Mouse (Mus musculus): ENCODE data around the gene Gng7. TPM values are rescaled to one million over a fixed set of nuclear protein-coding genes. Genes with fewer than 3 reads are reported as not detected.

Gene Gng7
- polyA plus RNA-seq, 1 experiment from 2014 or later = 4.8 TPM

DNA sequence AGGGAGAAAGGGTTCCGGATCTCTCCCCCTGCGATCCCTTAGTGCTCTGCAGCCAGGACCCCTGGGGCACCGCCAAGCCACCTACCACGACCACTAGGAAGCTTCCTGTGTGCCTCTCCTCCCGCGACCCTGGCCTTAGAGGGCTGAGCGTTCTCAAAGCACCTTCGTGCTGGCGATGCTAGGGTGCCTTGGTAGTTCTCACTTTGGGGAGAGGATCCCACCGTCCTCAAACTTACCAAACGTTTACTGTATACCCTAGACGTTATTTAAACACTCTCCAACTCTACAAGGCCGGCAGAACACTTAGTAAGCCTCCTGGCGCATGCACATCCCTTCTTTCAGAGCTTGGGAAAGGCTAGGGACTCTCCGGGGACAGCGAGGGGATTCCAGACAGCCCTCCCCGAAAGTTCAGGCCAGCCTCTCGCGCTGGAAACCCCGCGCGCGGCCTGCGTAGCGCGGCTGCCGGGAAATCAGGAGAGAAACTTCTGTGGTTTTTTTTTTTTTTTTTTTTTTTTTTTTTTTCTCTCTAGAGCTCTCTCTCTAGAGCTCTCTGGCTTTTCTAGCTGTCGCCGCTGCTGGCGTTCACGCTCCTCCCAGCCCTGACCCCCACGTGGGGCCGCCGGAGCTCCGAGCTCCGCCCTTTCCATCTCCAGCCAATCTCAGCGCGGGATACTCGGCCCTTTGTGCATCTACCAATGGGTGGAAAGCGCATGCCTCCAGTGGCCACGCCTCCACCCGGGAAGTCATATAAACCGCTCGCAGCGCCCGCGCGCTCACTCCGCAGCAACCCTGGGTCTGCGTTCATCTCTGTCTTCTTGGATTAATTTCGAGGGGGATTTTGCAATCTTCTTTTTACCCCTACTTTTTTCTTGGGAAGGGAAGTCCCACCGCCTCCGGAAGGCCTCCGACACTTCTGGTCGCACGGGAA is 85.2 kb downstream of the Gng7 start, which contains the start of gene Gadd45b:
TSS of gene Gadd45b (plus strand) at position 775 of the 928 bp plus-strand sequence.
- peaks cover 40% of the 10 kb centered on the region for H3K4me1 ChIP-seq (ENCODE audit: control insufficient read depth, insufficient read depth, low read length)
- WGBS = under 1% methylated on average over 56 of the region's 56 CpGs
- peak; percentile 89 for ATAC-seq (ENCODE audit: low FRiP score, low TSS enrichment)
- peak within 1 kb of the TSS; percentile 81 for H3K27ac ChIP-seq (ENCODE audit: low read depth, low read length)
- peaks cover 39% of the 10 kb centered on the region for H3K27me3 ChIP-seq (ENCODE audit: control insufficient read depth, insufficient read depth, low read length)
- peak within 1 kb of the TSS; percentile 85 for H3K4me2 ChIP-seq (replicated peaks; ENCODE audit: low read depth, low read length)
- H3K4me3 ChIP-seq (ENCODE audit: low read length) = peak within 1 kb of the TSS; percentile 46
- H3K9ac ChIP-seq (ENCODE audit: low read depth, low read length) = peak within 1 kb of the TSS; percentile 62
- H3K9me3 ChIP-seq (ENCODE audit: control insufficient read depth, low read length) = no peaks in the 10 kb centered on the region
- no peaks in the 10 kb centered on the region for H3K36me3 ChIP-seq (ENCODE audit: control insufficient read depth, insufficient read depth, low read length)

DNA sequence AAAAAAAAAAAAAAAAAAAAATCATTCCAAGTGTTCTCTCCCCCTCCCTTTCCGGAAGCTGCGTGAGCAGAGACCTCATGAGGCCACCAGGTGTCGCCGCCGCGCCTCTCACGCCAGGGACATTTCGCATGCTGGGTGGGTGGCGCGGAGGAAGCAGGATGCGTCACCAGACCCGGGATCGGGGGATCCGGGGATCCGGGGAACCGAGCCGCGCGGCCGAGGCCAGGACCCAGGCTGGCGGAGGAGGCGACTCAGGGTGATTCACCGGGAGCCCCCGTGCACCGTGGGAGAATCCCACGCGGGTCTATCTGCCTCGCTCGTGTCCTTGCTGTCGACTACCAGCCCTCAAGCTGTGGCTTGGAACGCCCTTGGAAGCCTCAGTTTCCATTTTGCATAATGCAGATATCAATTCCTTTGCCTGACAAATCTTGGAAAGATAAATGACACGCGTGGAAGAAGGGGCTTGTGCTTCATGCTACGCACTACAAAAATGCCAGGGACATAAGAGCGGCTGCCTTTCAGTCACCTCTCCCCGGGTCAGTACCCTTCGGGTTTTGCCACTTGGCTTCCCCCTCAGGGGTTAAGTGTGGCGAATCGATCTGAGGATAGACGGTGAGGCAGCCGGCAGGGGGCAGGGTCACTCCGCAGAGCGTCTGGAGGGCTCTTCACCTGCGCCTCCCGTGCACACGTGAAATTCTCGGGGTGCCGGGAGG is 86.0 kb downstream of the Gng7 start:
- Histone ChIP-seq H3K27ac (ENCODE audit: low read depth, low read length) (peak overlapping the region; percentile 81; the same call in 1 of the 2 replicates), H3K27me3 (ENCODE audit: control insufficient read depth, insufficient read depth, low read length) (peaks cover 31% of the 10 kb centered on the region), H3K36me3 (ENCODE audit: control insufficient read depth, insufficient read depth, low read length) (no peaks in the 10 kb centered on the region), H3K9ac (ENCODE audit: low read depth, low read length) (peak overlapping the region; percentile 49; the same call in 1 of the 2 replicates), H3K4me2 (replicated peaks; ENCODE audit: low read depth, low read length) (peak overlapping the region; percentile 85), H3K4me1 (ENCODE audit: control insufficient read depth, insufficient read depth, low read length) (peaks cover 37% of the 10 kb centered on the region), H3K4me3 (ENCODE audit: low read length) (peak overlapping the region; percentile 39), H3K9me3 (ENCODE audit: control insufficient read depth, low read length) (no peaks in the 10 kb centered on the region)
- ATAC-seq (ENCODE audit: low FRiP score, low TSS enrichment) = peak; percentile 20
- WGBS = under 1% methylated on average over 48 of the region's 48 CpGs

DNA sequence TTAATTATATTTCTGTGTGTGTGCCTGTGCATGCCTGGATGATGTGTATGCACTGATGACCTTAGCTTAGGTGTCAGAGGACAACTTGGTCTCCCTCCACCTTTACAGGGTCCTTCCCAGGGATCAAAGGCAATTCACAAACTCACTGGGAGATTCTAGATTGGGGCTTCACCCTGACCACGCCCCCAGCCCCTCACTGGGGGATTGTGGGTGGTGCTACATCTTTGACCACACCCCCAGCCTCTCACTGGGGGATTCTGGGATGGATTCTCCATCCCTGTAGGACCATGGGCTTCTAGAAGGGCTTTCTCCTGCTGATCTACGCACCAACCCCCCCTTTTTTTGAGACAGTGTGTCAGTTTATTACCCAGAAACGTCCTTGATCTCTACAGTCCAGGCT is 89.3 kb downstream of the Gng7 start:
- 52% methylated on average over 3 of the region's 3 CpGs for WGBS
- no peak overlapping the region for H3K27ac ChIP-seq (ENCODE audit: low read depth, low read length)
- ATAC-seq (ENCODE audit: low FRiP score, low TSS enrichment) = no peak
- H3K4me2 ChIP-seq (replicated peaks; ENCODE audit: low read depth, low read length) = no peak overlapping the region
- peaks cover 4% of the 10 kb centered on the region for H3K4me1 ChIP-seq (ENCODE audit: control insufficient read depth, insufficient read depth, low read length)
- no peaks in the 10 kb centered on the region for H3K9me3 ChIP-seq (ENCODE audit: control insufficient read depth, low read length)
- H3K36me3 ChIP-seq (ENCODE audit: control insufficient read depth, insufficient read depth, low read length) = no peaks in the 10 kb centered on the region
- no peak overlapping the region for H3K4me3 ChIP-seq (ENCODE audit: low read length)
- no peaks in the 10 kb centered on the region for H3K27me3 ChIP-seq (ENCODE audit: control insufficient read depth, insufficient read depth, low read length)
- no peak overlapping the region for H3K9ac ChIP-seq (ENCODE audit: low read depth, low read length)

DNA sequence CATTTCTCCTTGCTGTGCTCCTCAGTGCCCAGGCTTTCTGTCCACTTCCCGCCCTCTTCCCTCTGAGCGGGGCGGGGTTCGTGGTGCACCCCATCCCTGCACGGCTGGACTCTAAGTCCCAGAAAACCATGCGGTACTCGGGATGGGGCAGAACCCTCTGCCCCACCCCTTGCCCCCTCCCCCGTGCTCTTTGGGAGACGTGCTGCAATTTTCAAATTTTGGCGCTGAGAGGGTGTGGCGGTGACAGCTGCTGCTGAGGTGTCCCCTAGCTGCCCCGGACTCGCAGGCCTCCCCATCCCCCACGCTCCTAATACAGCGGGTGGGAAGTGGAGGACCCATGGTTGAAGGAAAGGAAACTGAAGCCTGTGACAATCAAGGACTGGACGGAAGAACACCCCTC is 92.8 kb downstream of the Gng7 start:
- H3K36me3 ChIP-seq (ENCODE audit: control insufficient read depth, insufficient read depth, low read length) = no peaks in the 10 kb centered on the region
- peak overlapping the region; percentile 42; the same call in 1 of the 2 replicates for H3K9ac ChIP-seq (ENCODE audit: low read depth, low read length)
- no peaks in the 10 kb centered on the region for H3K27me3 ChIP-seq (ENCODE audit: control insufficient read depth, insufficient read depth, low read length)
- 4% methylated on average over 16 of the region's 16 CpGs for WGBS
- peaks cover 5% of the 10 kb centered on the region; the same call in 1 of the 2 replicates for H3K4me1 ChIP-seq (ENCODE audit: control insufficient read depth, insufficient read depth, low read length)
- no peak overlapping the region; the same call in 1 of the 2 replicates for H3K27ac ChIP-seq (ENCODE audit: low read depth, low read length)
- H3K4me2 ChIP-seq (replicated peaks; ENCODE audit: low read depth, low read length) = peak overlapping the region; percentile 59
- H3K9me3 ChIP-seq (ENCODE audit: control insufficient read depth, low read length) = no peaks in the 10 kb centered on the region
- ATAC-seq (ENCODE audit: low FRiP score, low TSS enrichment) = 0 out of 2 replicates have a peak, but pooled peaks have one; percentile 30
- peak overlapping the region; percentile 32 for H3K4me3 ChIP-seq (ENCODE audit: low read length)

DNA sequence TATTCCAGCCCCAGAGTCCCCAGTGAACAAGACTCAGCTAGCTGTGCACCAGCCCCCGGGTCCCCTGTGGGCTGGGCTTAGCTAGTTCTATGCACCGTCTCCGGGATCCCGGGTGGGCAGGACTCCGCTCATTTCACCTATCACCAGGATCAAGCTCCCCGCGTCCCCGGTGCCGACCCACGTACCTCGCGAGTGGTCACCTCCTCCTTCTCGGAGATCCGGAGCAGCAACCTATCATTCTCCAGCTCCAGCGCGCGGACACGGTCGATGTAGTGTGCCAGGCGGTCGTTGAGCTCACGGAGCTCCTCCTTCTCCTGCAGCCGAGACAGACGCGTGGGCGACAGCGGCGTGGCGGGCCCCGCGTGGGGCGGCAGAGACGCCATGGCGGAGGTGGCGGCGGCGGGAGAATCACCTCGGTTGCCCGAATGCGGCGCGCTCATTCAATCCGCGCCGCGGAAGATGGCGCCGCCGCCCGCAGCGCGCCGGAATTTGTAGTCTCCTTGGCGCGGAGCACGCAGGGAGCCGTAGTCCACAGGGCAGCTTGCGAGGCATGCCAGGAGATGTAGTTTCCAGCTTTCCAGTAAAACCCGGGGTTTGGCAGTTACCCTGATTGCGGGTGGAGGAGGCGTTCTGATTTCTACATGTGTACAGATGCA is 96.8 kb downstream of the Gng7 start, which contains the start of gene Lmnb2:
TSS of gene Lmnb2 (minus strand) at position 467 of the 656 bp plus-strand sequence.
- peak; percentile 58 for ATAC-seq (ENCODE audit: low FRiP score, low TSS enrichment)

DNA sequence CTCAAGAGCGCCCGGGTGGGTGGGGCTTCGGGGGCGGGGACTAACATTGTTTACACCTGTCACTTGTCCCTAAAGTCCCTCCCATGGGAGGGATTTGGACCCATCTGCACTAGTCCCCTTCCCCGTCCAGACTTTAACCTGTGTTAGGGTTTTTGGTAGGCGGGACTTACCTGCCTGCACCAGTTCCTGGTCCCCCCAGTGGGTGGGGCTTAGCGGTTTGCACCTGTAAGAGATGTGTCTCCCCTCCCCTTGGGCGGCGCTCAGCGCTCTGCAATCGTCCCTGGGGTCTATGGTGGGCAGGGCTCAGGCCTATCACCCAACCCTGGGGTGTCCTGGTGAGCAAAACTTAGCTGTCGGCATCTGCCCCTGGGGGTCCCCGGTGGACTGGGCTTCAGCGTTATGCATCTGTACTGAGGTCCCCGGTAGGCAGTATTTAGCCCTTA is 97.4 kb downstream of the Gng7 start:
- Histone ChIP-seq H3K4me1 (ENCODE audit: control insufficient read depth, insufficient read depth, low read length) (peaks cover 10% of the 10 kb centered on the region; the same call in 1 of the 2 replicates), H3K27ac (ENCODE audit: low read depth, low read length) (no peak overlapping the region), H3K36me3 (ENCODE audit: control insufficient read depth, insufficient read depth, low read length) (peaks cover 14% of the 10 kb centered on the region; the same call in 1 of the 2 replicates), H3K4me3 (ENCODE audit: low read length) (peak overlapping the region; percentile 98), H3K4me2 (replicated peaks; ENCODE audit: low read depth, low read length) (peak overlapping the region; percentile 87), H3K9ac (ENCODE audit: low read depth, low read length) (peak overlapping the region; percentile 89), H3K27me3 (ENCODE audit: control insufficient read depth, insufficient read depth, low read length) (no peaks in the 10 kb centered on the region), H3K9me3 (ENCODE audit: control insufficient read depth, low read length) (no peaks in the 10 kb centered on the region)
- peak; percentile 46 for ATAC-seq (ENCODE audit: low FRiP score, low TSS enrichment)
- WGBS = 2% methylated on average over 15 of the region's 15 CpGs

More for the DNA sequence above, 96.8 kb downstream of the Gng7 start, which contains the start of gene Lmnb2:
- Histone ChIP-seq H3K9ac (ENCODE audit: low read depth, low read length) (peak within 1 kb of the TSS; percentile 89), H3K9me3 (ENCODE audit: control insufficient read depth, low read length) (no peaks in the 10 kb centered on the region), H3K4me1 (ENCODE audit: control insufficient read depth, insufficient read depth, low read length) (peaks cover 10% of the 10 kb centered on the region; the same call in 1 of the 2 replicates), H3K27me3 (ENCODE audit: control insufficient read depth, insufficient read depth, low read length) (no peaks in the 10 kb centered on the region), H3K4me2 (replicated peaks; ENCODE audit: low read depth, low read length) (peak within 1 kb of the TSS; percentile 87), H3K27ac (ENCODE audit: low read depth, low read length) (peak within 1 kb of the TSS; percentile 33; the same call in 1 of the 2 replicates), H3K36me3 (ENCODE audit: control insufficient read depth, insufficient read depth, low read length) (peaks cover 11% of the 10 kb centered on the region; the same call in 1 of the 2 replicates), H3K4me3 (ENCODE audit: low read length) (peak within 1 kb of the TSS; percentile 98)
- under 1% methylated on average over 61 of the region's 61 CpGs for WGBS

DNA sequence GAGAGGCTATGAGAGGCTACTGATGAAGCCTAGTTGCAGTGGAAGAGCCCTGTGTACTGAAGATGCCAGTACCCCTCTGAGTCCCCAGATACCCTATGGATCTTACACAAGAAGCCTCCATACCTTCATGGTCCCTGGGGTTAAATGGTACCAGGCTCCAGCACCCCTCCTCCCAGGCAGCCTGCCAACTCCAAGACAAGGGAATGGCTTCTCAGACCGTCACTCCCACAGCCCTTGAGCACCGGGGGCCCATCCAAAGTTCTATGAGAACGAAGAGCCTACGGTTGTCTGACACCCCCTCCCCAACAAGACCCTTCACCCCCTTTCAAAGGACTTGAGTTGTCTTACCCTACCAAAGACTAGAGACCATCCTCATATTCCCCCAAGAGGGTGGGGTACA is 99.0 kb downstream of the Gng7 start:
- no peak overlapping the region for H3K4me3 ChIP-seq (ENCODE audit: low read length)

DNA sequence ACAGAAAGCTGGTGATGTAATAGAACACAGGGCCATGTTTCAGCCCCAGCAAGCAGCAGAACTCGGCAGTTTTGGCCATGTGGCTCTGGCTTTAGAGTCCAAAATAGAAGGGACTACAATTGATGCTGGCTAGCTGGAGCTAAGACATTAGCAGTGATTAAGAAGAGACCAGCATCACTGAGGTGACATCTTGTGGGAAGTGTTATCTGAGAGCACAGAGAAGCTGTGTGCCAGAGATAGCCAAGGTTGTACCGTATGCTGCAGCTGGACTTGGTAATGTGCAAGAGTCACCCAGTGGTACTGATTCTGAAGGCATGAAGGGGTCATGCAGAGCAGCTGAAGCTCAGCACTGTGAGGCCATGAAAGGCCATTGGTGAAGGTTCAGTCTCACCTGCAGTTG is 99.5 kb downstream of the Gng7 start:
- H3K4me1 ChIP-seq (ENCODE audit: control insufficient read depth, insufficient read depth, low read length) = peaks cover 10% of the 10 kb centered on the region; the same call in 1 of the 2 replicates
- 89% methylated on average over 2 of the region's 2 CpGs for WGBS
- H3K27me3 ChIP-seq (ENCODE audit: control insufficient read depth, insufficient read depth, low read length) = no peaks in the 10 kb centered on the region
- peaks cover 22% of the 10 kb centered on the region for H3K36me3 ChIP-seq (ENCODE audit: control insufficient read depth, insufficient read depth, low read length)
- H3K27ac ChIP-seq (ENCODE audit: low read depth, low read length) = no peak overlapping the region
- no peak overlapping the region for H3K9ac ChIP-seq (ENCODE audit: low read depth, low read length)
- no peaks in the 10 kb centered on the region for H3K9me3 ChIP-seq (ENCODE audit: control insufficient read depth, low read length)
- ATAC-seq (ENCODE audit: low FRiP score, low TSS enrichment) = no peak
- no peak overlapping the region for H3K4me2 ChIP-seq (replicated peaks; ENCODE audit: low read depth, low read length)
- H3K4me3 ChIP-seq (ENCODE audit: low read length) = no peak overlapping the region

More for the DNA sequence above, 99.0 kb downstream of the Gng7 start:
- Histone ChIP-seq H3K4me2 (replicated peaks; ENCODE audit: low read depth, low read length) (no peak overlapping the region), H3K9me3 (ENCODE audit: control insufficient read depth, low read length) (no peaks in the 10 kb centered on the region), H3K27ac (ENCODE audit: low read depth, low read length) (no peak overlapping the region), H3K9ac (ENCODE audit: low read depth, low read length) (no peak overlapping the region), H3K27me3 (ENCODE audit: control insufficient read depth, insufficient read depth, low read length) (no peaks in the 10 kb centered on the region), H3K36me3 (ENCODE audit: control insufficient read depth, insufficient read depth, low read length) (peaks cover 18% of the 10 kb centered on the region; the same call in 1 of the 2 replicates), H3K4me1 (ENCODE audit: control insufficient read depth, insufficient read depth, low read length) (peaks cover 10% of the 10 kb centered on the region; the same call in 1 of the 2 replicates)
- no peak for ATAC-seq (ENCODE audit: low FRiP score, low TSS enrichment)
- WGBS = 86% methylated on average over 4 of the region's 4 CpGs
